Mouse (Mus musculus) CH12F3 (cell line): ENCODE results near the gene S100b.

Source experiments
- in situ Hi-C: fragments of 300-500 bp; cut with MboI; formaldehyde crosslinking; loops from 2 replicates; pipeline ENCODE4 v1.14.3; 2020; ENCODE audit warnings: low sequenced_read_pairs

Gene S100b

GRCm38 (mm10) chr10:76253536-76253935, at the start of gene S100b:
Gene S100b (plus strand): TSS chr10:76253853.
- in situ Hi-C loops = no loop called here

DNA sequence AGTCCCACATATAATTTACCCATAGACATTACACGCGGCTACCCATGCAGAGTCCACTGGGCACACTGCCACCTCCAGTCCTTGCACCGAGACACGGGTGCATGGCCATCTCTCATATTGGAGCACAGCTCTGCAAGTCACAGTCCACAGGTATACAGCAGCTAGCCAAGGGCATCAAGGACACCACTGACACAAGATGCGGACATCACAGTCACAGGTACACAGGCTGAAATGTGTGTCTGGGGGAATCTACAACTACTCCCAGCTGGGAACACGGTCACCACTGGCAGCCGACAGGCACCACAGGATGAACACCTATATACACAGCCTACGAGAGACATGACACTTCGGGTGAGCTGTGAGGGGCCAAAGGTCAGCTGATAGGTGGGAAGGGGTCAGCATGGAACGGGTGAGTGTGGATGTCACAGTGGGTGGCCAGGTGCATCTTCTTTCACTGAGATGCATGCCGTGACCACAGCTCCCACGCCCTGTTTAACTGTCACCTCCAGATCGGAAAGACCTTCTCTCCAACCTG, 46.3 kb upstream of the S100b start:
- in situ Hi-C loops = no loop called here

- in situ Hi-C loops = no loop called here
Measured at GRCm38 (mm10) chr10:76209241-76209640, 44.4 kb upstream of the S100b start.

- in situ Hi-C loops = no loop called here
Measured at GRCm38 (mm10) chr10:76210806-76211205, 42.8 kb upstream of the S100b start.

GRCm38 (mm10) chr10:76212121-76212520, 41.5 kb upstream of the S100b start:
- in situ Hi-C loops = no loop called here

- in situ Hi-C loops = no loop called here
Measured at GRCm38 (mm10) chr10:76214161-76214560, 39.5 kb upstream of the S100b start.

- in situ Hi-C loops = no loop called here
Measured at GRCm38 (mm10) chr10:76217056-76217455, 36.6 kb upstream of the S100b start.

- in situ Hi-C loops = no loop called here
Measured at GRCm38 (mm10) chr10:76218240-76218639, 35.4 kb upstream of the S100b start.

DNA sequence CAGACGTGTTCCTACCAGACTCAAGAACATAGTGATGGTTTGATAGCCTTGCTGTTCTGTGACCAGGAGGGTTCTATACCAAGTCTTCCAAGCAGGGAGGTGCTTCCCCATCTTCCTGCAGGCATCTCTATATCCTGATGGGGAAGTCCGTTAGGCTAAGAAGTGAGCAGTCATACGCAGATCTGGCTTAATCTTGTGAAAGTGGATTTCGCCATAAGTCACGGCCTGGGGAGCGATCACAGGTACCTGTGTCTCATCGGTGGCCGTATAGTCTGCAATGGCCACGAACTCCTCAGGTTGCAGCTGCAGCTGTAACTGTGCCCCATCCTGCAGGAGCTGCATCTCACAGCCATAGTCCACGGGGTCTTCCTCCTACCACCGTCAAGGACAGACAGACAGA, 27.7 kb upstream of the S100b start:
- in situ Hi-C loops = no loop called here

DNA sequence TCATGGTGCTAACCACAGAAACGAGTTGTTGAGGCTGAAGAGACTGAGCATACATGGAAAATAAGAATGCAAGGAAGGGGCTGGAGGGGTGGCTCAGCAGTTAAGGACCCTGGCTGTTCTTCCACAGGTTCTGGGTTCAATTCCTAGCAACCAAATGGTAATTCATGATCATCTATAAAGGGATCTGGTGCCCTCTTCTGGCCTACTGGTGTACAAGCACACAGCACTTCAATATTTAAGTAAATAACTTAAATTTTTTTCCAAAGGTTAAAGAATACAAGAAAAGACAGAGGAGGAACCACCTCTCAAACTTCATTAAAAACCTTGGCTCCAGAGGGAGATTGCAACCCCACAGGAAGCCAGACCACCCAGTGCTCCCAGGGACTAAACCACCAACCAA, 24.0 kb upstream of the S100b start:
- in situ Hi-C loops = no loop called here

- in situ Hi-C loops = no loop called here
Measured at GRCm38 (mm10) chr10:76237341-76238225, 16.1 kb upstream of the S100b start, which contains the start of gene Prmt2. Gene Prmt2 (minus strand): TSS chr10:76237865.

DNA sequence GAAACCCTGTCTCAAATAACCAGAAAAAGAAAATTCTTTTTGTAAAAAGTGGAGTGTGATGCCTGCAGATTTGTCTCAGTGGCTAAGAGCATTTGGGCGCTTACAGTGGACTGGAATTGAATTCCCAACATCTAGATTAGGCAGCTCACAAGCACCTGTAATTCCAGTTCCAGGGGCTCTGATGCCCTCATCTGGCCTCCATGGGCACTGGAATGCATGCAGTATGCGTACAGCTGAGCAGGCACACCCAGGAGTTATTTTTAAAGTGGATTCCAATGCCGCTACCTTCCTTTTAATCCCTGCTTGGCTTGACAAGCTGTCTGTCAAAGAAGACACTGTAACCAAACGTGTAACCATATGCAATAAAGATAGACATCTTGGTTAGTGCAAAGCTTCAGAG, 14.3 kb upstream of the S100b start:
- in situ Hi-C loops = no loop called here

- in situ Hi-C loops = no loop called here
Measured at GRCm38 (mm10) chr10:76245106-76245505, 8.5 kb upstream of the S100b start.

DNA sequence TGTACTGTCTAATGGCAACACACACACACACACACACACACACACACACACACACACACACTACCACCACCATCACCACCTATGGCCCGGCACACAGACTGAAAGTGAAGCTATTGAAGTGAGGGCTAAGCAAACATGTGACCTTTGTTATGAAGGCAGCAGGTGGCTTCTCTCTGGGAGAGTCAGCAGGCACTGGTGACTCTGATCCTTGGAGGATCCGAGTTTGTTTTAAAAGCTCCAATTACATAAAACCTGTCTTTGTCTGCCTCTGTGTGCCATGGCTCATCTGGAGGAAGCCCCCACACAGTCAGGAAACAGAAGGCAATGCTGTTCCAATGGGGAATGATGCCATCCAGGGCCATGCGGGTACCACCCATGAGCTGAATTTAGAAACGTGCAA, 7.1 kb upstream of the S100b start:
- in situ Hi-C loops = no loop called here

DNA sequence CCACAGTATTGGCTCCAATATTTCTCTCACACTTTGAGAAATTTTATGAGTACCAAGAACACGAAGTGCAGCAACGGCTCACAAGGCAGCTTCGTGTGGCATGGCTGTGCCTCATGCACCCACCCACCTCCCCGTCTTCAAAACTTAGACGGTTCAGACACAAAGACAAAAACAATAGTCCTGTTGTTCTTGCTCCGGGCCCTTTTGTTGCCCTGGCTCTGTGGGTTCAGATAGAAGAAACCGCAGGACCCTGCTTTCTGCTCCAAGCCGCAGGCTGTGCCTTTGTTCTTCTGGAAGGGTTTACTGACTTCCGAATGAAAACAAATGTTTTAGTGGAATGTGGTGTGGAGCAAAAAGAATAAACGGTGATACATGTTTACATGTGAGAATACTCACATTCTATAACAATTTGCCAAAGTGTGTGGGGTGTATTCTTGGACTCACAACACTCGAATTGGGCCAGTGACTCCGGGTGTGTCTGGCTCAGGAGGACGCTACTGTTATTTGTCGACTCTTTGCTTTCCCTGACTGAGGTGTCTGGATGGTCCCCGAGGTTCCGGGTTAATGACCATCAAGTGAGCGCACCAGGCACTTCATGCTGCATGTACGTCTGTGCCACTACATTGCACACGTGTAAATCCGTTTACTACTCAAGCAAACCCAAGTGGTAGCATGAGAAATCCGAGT, 5.5 kb upstream of the S100b start:
- in situ Hi-C loops = no loop called here

GRCm38 (mm10) chr10:76248647-76248968, 5.0 kb upstream of the S100b start:
- in situ Hi-C loops = no loop called here

- in situ Hi-C loops = no loop called here
Measured at GRCm38 (mm10) chr10:76250870-76251269, 2.8 kb upstream of the S100b start.

- in situ Hi-C loops = no loop called here
Measured at GRCm38 (mm10) chr10:76253079-76253478, 574 bp upstream of the S100b start.

DNA sequence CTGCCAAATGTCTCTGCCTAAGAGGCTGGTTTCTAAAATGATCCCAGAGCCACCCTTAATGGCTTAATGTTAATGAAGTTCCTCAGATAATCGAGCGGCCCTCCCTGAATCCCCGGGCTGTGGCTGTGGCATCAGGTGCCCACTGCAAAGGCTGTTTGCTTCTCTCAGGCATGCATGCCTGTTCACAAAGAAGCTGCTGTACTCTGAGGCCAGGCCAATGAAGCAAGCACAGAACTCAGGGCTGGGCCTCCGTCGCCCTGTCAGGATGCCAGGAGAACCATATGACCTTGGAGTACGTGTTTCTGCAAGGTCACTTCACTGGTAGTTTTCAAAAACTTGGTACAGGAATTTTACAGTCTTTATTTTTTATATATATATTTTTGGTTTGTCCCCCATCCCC, 2.0 kb downstream of the S100b start:
- in situ Hi-C loops = no loop called here

- in situ Hi-C loops = no loop called here
Measured at GRCm38 (mm10) chr10:76257231-76257630, 3.6 kb downstream of the S100b start.

DNA sequence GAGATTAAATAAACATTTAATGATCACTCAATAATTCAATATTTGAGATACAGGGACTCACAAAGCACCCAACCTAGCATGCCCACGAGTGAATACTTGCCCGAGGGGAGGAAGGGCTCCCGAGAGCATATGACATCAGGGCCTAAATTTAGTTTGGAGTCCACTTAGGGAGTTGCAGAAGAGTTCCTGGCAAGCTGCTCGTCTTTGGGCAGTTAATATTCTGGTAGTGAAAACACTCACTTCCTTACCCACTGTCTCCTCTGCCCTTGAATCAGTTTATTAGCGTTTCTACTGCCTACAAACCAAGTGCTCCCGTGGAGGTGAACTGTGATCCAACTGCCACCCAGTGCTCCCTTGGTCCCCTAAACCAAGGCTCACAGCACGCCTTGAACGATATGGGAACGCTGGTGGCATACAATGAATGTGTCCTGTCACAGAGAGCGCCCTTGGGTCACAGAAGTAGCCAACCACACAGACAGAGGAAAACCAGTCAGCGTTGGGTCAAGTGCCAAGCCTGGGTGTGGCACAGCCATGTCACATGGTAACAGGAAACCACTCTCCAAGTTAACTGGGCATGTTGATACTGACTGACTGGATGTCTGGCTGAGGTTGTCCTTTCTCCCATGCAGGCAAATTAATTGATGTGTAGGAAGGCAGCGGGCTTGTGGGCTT, 4.2 kb downstream of the S100b start:
- in situ Hi-C loops = no loop called here
